Mouse (Mus musculus): ENCODE measurements around the gene Klhl3. TPM values are rescaled to one million over a fixed set of nuclear protein-coding genes. Genes with fewer than 3 reads are reported as not detected.

Klhl3 gene
- polyA plus RNA-seq, 1 experiment from 2014 or later, result 10.7 TPM

GRCm38 (mm10) chr13:58027115-58027514, 86.3 kb downstream of the Klhl3 start:
- 90% methylated on average over 8 of the region's 8 CpGs for WGBS
- ATAC-seq (replicated peaks; ENCODE audit: low FRiP score, low read depth) (no peak), DNase-seq (ENCODE audit: low spot score) (no peak)
- Histone ChIP-seq H3K4me2 (ENCODE audit: low read length) (no peak overlapping the region), H3K4me3 (replicated peaks; ENCODE audit: low read depth, low read length) (no peak overlapping the region), H3K27me3 (ENCODE audit: insufficient read depth, low read length) (no peaks in the 10 kb centered on the region), H3K36me3 (ENCODE audit: insufficient read depth, low read length) (no peaks in the 10 kb centered on the region), H3K9me3 (replicated peaks; ENCODE audit: low read length) (no peaks in the 10 kb centered on the region), H3K4me1 (replicated peaks; ENCODE audit: insufficient read depth, low read length) (no peaks in the 10 kb centered on the region), H3K9ac (ENCODE audit: low read depth, low read length) (no peak overlapping the region), H3K27ac (no peak overlapping the region)
- no peak for TF ChIP-seq CTCF (IDR thresholded peaks at IDR 0.05; ENCODE audit: low read depth)

- no peaks in the 10 kb centered on the region for H3K27me3 ChIP-seq (ENCODE audit: insufficient read depth, low read length)
- no peak overlapping the region for H3K9ac ChIP-seq (ENCODE audit: low read depth, low read length)
- H3K9me3 ChIP-seq (replicated peaks; ENCODE audit: low read length), result no peaks in the 10 kb centered on the region
- no peak for TF ChIP-seq CTCF (IDR thresholded peaks at IDR 0.05; ENCODE audit: low read depth)
- ATAC-seq (replicated peaks; ENCODE audit: low FRiP score, low read depth) (no peak), DNase-seq (ENCODE audit: low spot score) (no peak)
- H3K27ac ChIP-seq, result no peak overlapping the region
- H3K4me1 ChIP-seq (replicated peaks; ENCODE audit: insufficient read depth, low read length), result no peaks in the 10 kb centered on the region
- no peaks in the 10 kb centered on the region for H3K36me3 ChIP-seq (ENCODE audit: insufficient read depth, low read length)
- no peak overlapping the region for H3K4me2 ChIP-seq (ENCODE audit: low read length)
- no peak overlapping the region for H3K4me3 ChIP-seq (replicated peaks; ENCODE audit: low read depth, low read length)
- WGBS, result 90% methylated on average over 16 of the region's 16 CpGs
Observed at GRCm38 (mm10) chr13:58025701-58026414, 87.5 kb downstream of the Klhl3 start.

GRCm38 (mm10) chr13:58023726-58024453, 89.5 kb downstream of the Klhl3 start:
- Histone ChIP-seq H3K36me3 (ENCODE audit: insufficient read depth, low read length) (no peaks in the 10 kb centered on the region; the same call in 1 of the 2 replicates), H3K4me1 (replicated peaks; ENCODE audit: insufficient read depth, low read length) (no peaks in the 10 kb centered on the region), H3K4me2 (ENCODE audit: low read length) (no peak overlapping the region), H3K9me3 (replicated peaks; ENCODE audit: low read length) (no peaks in the 10 kb centered on the region), H3K4me3 (replicated peaks; ENCODE audit: low read depth, low read length) (no peak overlapping the region), H3K9ac (ENCODE audit: low read depth, low read length) (no peak overlapping the region), H3K27ac (no peak overlapping the region), H3K27me3 (ENCODE audit: insufficient read depth, low read length) (no peaks in the 10 kb centered on the region)
- ATAC-seq (replicated peaks; ENCODE audit: low FRiP score, low read depth) (no peak), DNase-seq (ENCODE audit: low spot score) (no peak)
- WGBS, result 56% methylated on average over 8 of the region's 8 CpGs
- TF ChIP-seq CTCF (IDR thresholded peaks at IDR 0.05; ENCODE audit: low read depth), result no peak

- H3K4me1 ChIP-seq (replicated peaks; ENCODE audit: insufficient read depth, low read length), result no peaks in the 10 kb centered on the region
- DNase-seq (ENCODE audit: low spot score) (no peak), ATAC-seq (replicated peaks; ENCODE audit: low FRiP score, low read depth) (no peak)
- no peak overlapping the region for H3K9ac ChIP-seq (ENCODE audit: low read depth, low read length)
- WGBS, result 75% methylated on average over 9 of the region's 9 CpGs
- no peaks in the 10 kb centered on the region; the same call in 1 of the 2 replicates for H3K36me3 ChIP-seq (ENCODE audit: insufficient read depth, low read length)
- TF ChIP-seq CTCF (IDR thresholded peaks at IDR 0.05; ENCODE audit: low read depth), result no peak
- no peak overlapping the region for H3K4me3 ChIP-seq (replicated peaks; ENCODE audit: low read depth, low read length)
- no peak overlapping the region for H3K4me2 ChIP-seq (ENCODE audit: low read length)
- no peak overlapping the region for H3K27ac ChIP-seq
- no peaks in the 10 kb centered on the region for H3K27me3 ChIP-seq (ENCODE audit: insufficient read depth, low read length)
- H3K9me3 ChIP-seq (replicated peaks; ENCODE audit: low read length), result no peaks in the 10 kb centered on the region
Observed at GRCm38 (mm10) chr13:58023001-58023560, 90.3 kb downstream of the Klhl3 start.

GRCm38 (mm10) chr13:58020428-58020827, 93.0 kb downstream of the Klhl3 start:
- Histone ChIP-seq H3K9ac (ENCODE audit: low read depth, low read length) (no peak overlapping the region), H3K4me1 (replicated peaks; ENCODE audit: insufficient read depth, low read length) (no peaks in the 10 kb centered on the region), H3K36me3 (ENCODE audit: insufficient read depth, low read length) (no peaks in the 10 kb centered on the region; the same call in 1 of the 2 replicates), H3K9me3 (replicated peaks; ENCODE audit: low read length) (no peaks in the 10 kb centered on the region), H3K4me3 (replicated peaks; ENCODE audit: low read depth, low read length) (no peak overlapping the region), H3K27me3 (ENCODE audit: insufficient read depth, low read length) (no peaks in the 10 kb centered on the region), H3K27ac (no peak overlapping the region), H3K4me2 (ENCODE audit: low read length) (no peak overlapping the region)
- TF ChIP-seq CTCF (IDR thresholded peaks at IDR 0.05; ENCODE audit: low read depth), result no peak
- DNase-seq (ENCODE audit: low spot score) (no peak), ATAC-seq (replicated peaks; ENCODE audit: low FRiP score, low read depth) (no peak)
- 80% methylated on average over 10 of the region's 10 CpGs for WGBS

- peak; percentile 48 for TF ChIP-seq CTCF (IDR thresholded peaks at IDR 0.05; ENCODE audit: low read depth)
- Histone ChIP-seq H3K4me1 (replicated peaks; ENCODE audit: insufficient read depth, low read length) (no peaks in the 10 kb centered on the region), H3K36me3 (ENCODE audit: insufficient read depth, low read length) (no peaks in the 10 kb centered on the region; the same call in 1 of the 2 replicates), H3K9ac (ENCODE audit: low read depth, low read length) (no peak overlapping the region), H3K4me3 (replicated peaks; ENCODE audit: low read depth, low read length) (no peak overlapping the region), H3K27ac (no peak overlapping the region), H3K9me3 (replicated peaks; ENCODE audit: low read length) (no peaks in the 10 kb centered on the region), H3K27me3 (ENCODE audit: insufficient read depth, low read length) (no peaks in the 10 kb centered on the region), H3K4me2 (ENCODE audit: low read length) (no peak overlapping the region)
- no peak for ATAC-seq (replicated peaks; ENCODE audit: low FRiP score, low read depth)
- no peak for DNase-seq (ENCODE audit: low spot score)
- 80% methylated on average over 6 of the region's 6 CpGs for WGBS
Observed at GRCm38 (mm10) chr13:58017298-58017697, 96.1 kb downstream of the Klhl3 start.
